Mouse (Mus musculus) ES-E14 (cell line): ENCODE measurements around the gene Ppp1r9a.

Source experiments
- CHD2 ChIP-seq: IDR thresholded peaks from 2 replicates; pipeline ENCODE4 v1.6.1; 2014; ENCODE audit warnings: mild to moderate bottlenecking, low read depth, low read length, inconsistent platforms
- HCFC1 ChIP-seq: IDR thresholded peaks from 2 replicates; pipeline ENCODE4 v1.6.1; 2012; ENCODE audit warnings: low read length, inconsistent platforms, borderline replicate concordance; ENCODE audit not compliant: insufficient read depth
- MAFK ChIP-seq: IDR thresholded peaks from 2 replicates; pipeline ENCODE4 v1.6.1; 2014; ENCODE audit warnings: mild to moderate bottlenecking, low read depth, low read length, inconsistent platforms; ENCODE audit not compliant: insufficient read depth
- ZC3H11A ChIP-seq: IDR thresholded peaks from 2 replicates; pipeline ENCODE4 v1.6.1; 2012; ENCODE audit warnings: low read depth, mild to moderate bottlenecking, inconsistent platforms, low read length, borderline replicate concordance
- ZNF384 ChIP-seq: IDR thresholded peaks from 2 replicates; pipeline ENCODE4 v1.6.1; 2012; ENCODE audit warnings: low read depth, low read length, inconsistent platforms

DNA sequence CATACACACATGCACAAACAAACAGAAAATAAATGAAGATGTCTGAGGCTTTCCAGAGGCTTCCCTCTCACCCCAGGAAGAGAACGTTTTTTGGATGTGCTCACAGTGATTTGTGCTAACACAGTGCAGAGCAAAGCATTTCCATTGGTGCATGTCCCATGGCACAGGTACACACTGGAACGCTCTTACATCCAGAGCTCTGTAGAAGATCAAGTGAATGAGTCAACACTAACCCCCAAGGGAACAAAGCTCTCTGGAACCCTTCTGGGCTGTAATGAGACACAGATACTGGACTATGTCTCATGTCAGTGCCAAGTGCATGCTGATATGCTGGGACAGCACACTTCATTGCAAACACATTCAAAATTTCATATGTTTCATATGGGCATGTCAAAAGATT lies 175.3 kb downstream of the Ppp1r9a start:
- TF ChIP-seq MAFK (no peak), HCFC1 (no peak), CHD2 (no peak), ZC3H11A (no peak), ZNF384 (no peak)
